Mouse (Mus musculus): Measurements from ENCODE around the gene Rarres1.

- TF ChIP-seq POLR2A (IDR thresholded peaks at IDR 0.05; ENCODE audit: insufficient read length, low read depth) (no peak), MYOG (IDR thresholded peaks at IDR 0.05; ENCODE audit: control insufficient read depth in 1 of 3, insufficient read depth in 1 of 3, insufficient read length in 2 of 3, low read depth in 2 of 3) (no peak), MAX (IDR thresholded peaks at IDR 0.05; ENCODE audit: low read depth) (no peak)
These were observed 25.2 kb downstream of the Rarres1 start for GRCm38 (mm10) chr3:67490156-67490555.
